Mouse (Mus musculus) forebrain, embryonic 11.5 days (tissue): Measurements from ENCODE around the gene Myl7. TPM values are rescaled to one million over a fixed set of nuclear protein-coding genes. Genes with fewer than 3 reads are reported as not detected.
A peak's percentile ranks its signal among the peaks of the same experiment; 100 is the strongest.
"Not testable (repeated sequence)": the region's sequence is repeated elsewhere in the genome, so short reads cannot be mapped to it uniquely, and the experiment has no call there.

Experiments
- ATAC-seq: fragments of 200-750 bp; cut with Nextera tagmentation; replicated peaks from 2 replicates; pipeline ENCODE4 v1.8.0; 2017; ENCODE audit warnings: moderate TSS enrichment; ENCODE audit not compliant: low FRiP score
- DNase-seq: peaks from one replicate; pipeline ENCODE4 v3.0.0-alpha.2; 2017; ENCODE audit warnings: low spot score
- H3K27ac ChIP-seq: fragments of 300-500 bp; sonication (generic); 2 replicates; pipeline ENCODE4 v1.5.1; 2014; ENCODE audit warnings: low read depth, low read length
- H3K27me3 ChIP-seq: fragments of 300-500 bp; sonication (generic); 2 replicates; pipeline ENCODE4 v1.6.1; 2014; ENCODE audit warnings: mild to moderate bottlenecking, low read length, mixed read lengths; ENCODE audit not compliant: control insufficient read depth, insufficient read depth
- H3K36me3 ChIP-seq: fragments of 300-500 bp; sonication (generic); 2 replicates; pipeline ENCODE4 v1.6.1; 2014; ENCODE audit warnings: mild to moderate bottlenecking, low read length, moderate library complexity, mixed read lengths; ENCODE audit not compliant: control insufficient read depth, insufficient read depth
- H3K4me1 ChIP-seq: fragments of 300-500 bp; sonication (generic); replicated peaks from 2 replicates; pipeline ENCODE4 v1.6.1; 2014; ENCODE audit warnings: low read length, mixed read lengths; ENCODE audit not compliant: control insufficient read depth, insufficient read depth
- H3K4me2 ChIP-seq: fragments of 300-500 bp; sonication (generic); 2 replicates; pipeline ENCODE4 v1.6.1; 2014; ENCODE audit warnings: low read depth, mild to moderate bottlenecking, low read length, moderate library complexity, mixed read lengths; ENCODE audit not compliant: severe bottlenecking
- H3K4me3 ChIP-seq: fragments of 300-500 bp; sonication (generic); 2 replicates; pipeline ENCODE4 v1.5.1; 2014; ENCODE audit warnings: low read depth, low read length
- H3K9ac ChIP-seq: fragments of 300-500 bp; sonication (generic); 2 replicates; pipeline ENCODE4 v1.6.1; 2014; ENCODE audit warnings: low read length
- H3K9me3 ChIP-seq: fragments of 300-500 bp; sonication (generic); 2 replicates; pipeline ENCODE4 v1.6.1; 2016; ENCODE audit warnings: low read length, mixed read lengths; ENCODE audit not compliant: control insufficient read depth
- WGBS: fragments of 180-500 bp; shearing (Covaris S2); extraction: QIAGEN DNeasy Blood & Tissue Kit; methylation state at CpG from one replicate; pipeline ENCODE4 v1.1.7; 2014; 5-methylcytosine and 5-hydroxymethylcytosine counted together
- polyA plus RNA-seq: library from polyadenylated mRNA; unstranded; fragments of >200 nt; fragmentation: Nextera tagmentation; extraction: Ambion mirVana; gene quantifications from 2 replicates; pipeline ENCODE4 v1.2.1, GENCODE M21; 2014

Gene Myl7
- polyA plus RNA-seq, 1 experiment from 2014 or later, result 0.47 TPM

DNA sequence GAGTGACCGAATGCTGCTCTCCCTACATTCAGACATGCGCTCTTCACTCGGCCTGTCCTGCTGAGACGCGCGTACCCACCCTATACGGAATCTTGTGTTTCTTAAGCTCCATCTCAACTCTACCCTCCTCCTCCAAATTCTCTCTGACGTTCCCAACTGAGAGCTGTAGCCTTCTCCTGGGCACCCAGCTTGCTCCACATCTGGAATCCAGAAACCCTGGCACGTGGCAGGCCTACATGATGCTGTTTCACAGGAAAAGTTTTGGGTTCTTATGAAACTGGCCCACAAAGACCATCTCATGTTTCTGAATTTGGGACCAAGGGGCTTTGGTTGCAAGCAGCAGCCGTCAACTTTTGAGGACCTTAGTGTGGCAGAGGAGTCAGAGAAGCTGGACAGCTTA is 704 bp upstream of the Myl7 start:
- WGBS, result 92% methylated on average over 10 of the region's 10 CpGs
- H3K9ac ChIP-seq, result no peak overlapping the region
- H3K4me2 ChIP-seq, result no peak overlapping the region
- ATAC-seq, result no peak
- peaks cover 8% of the 10 kb centered on the region; the same call in 1 of the 2 replicates for H3K4me1 ChIP-seq
- DNase-seq, result no peak
- peaks cover 2% of the 10 kb centered on the region for H3K27me3 ChIP-seq
- no peaks in the 10 kb centered on the region for H3K36me3 ChIP-seq
- no peak overlapping the region for H3K4me3 ChIP-seq
- H3K27ac ChIP-seq, result no peak overlapping the region
- no peaks in the 10 kb centered on the region for H3K9me3 ChIP-seq

GRCm38 (mm10) chr11:5897839-5898238 is 743 bp downstream of the Myl7 start:
- no peak for ATAC-seq
- Histone ChIP-seq H3K27me3 (peaks cover 2% of the 10 kb centered on the region), H3K9ac (no peak overlapping the region), H3K4me2 (no peak overlapping the region), H3K9me3 (no peaks in the 10 kb centered on the region), H3K36me3 (no peaks in the 10 kb centered on the region), H3K4me3 (no peak overlapping the region), H3K27ac (no peak overlapping the region), H3K4me1 (peaks cover 8% of the 10 kb centered on the region; the same call in 1 of the 2 replicates)
- WGBS, result 8% methylated on average over 10 of the region's 10 CpGs
- DNase-seq, result no peak

- H3K4me2 ChIP-seq, result no peak overlapping the region
- H3K9ac ChIP-seq, result no peak overlapping the region
- no peaks in the 10 kb centered on the region for H3K9me3 ChIP-seq
- no peak overlapping the region for H3K27ac ChIP-seq
- ATAC-seq (no peak), DNase-seq (no peak)
- H3K27me3 ChIP-seq, result peaks cover 2% of the 10 kb centered on the region
- WGBS, result 12% methylated on average over 16 of the region's 16 CpGs
- no peak overlapping the region for H3K4me3 ChIP-seq
- H3K36me3 ChIP-seq, result no peaks in the 10 kb centered on the region
- H3K4me1 ChIP-seq, result peaks cover 6% of the 10 kb centered on the region; the same call in 1 of the 2 replicates
Measured at GRCm38 (mm10) chr11:5897230-5897629, 1.4 kb downstream of the Myl7 start.

- no peak for DNase-seq
- Histone ChIP-seq H3K4me1 (peaks cover 2% of the 10 kb centered on the region; the same call in 1 of the 2 replicates), H3K27me3 (peaks cover 2% of the 10 kb centered on the region; the same call in 1 of the 2 replicates), H3K9me3 (no peaks in the 10 kb centered on the region), H3K27ac (no peak overlapping the region), H3K36me3 (no peaks in the 10 kb centered on the region), H3K9ac (no peak overlapping the region), H3K4me3 (no peak overlapping the region), H3K4me2 (no peak overlapping the region)
- 73% methylated on average over 6 of the region's 6 CpGs for WGBS
- no peak for ATAC-seq
Measured at GRCm38 (mm10) chr11:5893807-5894206, 4.8 kb downstream of the Myl7 start.

DNA sequence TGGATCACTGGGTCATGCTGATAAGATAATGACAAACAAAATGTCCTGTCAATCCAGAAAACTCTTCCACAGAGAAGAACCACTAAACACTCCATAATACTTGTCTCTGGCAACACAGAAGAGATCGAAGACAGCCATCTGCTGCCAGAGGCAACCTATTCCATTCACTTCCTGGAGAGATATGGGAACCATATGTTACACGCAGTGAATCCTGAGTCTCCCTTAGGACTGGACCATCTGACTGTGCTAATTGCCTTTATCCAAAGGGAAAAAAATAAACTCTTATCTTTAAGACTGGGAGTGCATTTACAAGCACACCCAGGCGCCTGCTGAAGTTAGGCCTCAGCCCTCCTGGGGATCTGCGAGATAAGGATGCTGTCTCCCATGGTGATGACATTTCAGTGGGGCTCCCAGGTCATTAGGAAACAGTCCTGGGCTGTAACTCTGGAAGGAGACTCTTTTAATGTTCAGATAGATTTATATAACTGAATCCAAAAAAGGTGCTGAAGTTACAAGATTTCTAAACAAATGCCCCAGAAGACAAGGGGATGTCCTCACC is 5.7 kb downstream of the Myl7 start:
- Histone ChIP-seq H3K27me3 (peaks cover 2% of the 10 kb centered on the region; the same call in 1 of the 2 replicates), H3K4me1 (no peaks in the 10 kb centered on the region; the same call in 1 of the 2 replicates), H3K9ac (no peak overlapping the region), H3K36me3 (no peaks in the 10 kb centered on the region), H3K27ac (no peak overlapping the region), H3K4me2 (no peak overlapping the region), H3K4me3 (no peak overlapping the region), H3K9me3 (no peaks in the 10 kb centered on the region)
- ATAC-seq (no peak), DNase-seq (no peak)
- WGBS, result 60% methylated on average over 4 of the region's 4 CpGs

DNA sequence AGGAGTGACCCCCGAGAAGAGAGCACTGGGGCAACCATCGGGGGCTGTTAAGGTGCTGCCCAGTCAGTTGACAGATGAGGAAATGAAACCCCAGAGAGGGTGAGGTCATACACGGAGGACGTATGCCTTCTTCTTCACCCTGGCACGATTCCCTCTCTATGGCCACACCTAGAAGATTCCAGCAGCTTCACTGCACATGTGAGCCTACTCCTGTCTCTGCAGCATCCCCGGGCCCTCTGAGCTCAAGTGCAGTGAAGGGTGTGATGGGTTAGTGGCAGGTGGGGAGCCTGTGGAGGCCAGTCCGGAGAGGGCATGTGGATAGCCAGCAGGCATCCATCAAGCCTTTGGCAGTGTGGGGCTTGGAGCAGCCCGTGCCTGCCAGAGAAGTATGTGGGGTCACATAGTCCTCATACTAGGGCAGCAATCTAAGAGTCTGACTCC is 6.4 kb downstream of the Myl7 start:
- 0 out of 2 replicates have a peak, but pooled peaks cover 2% of the 10 kb centered on the region for H3K27me3 ChIP-seq
- DNase-seq (no peak), ATAC-seq (no peak)
- H3K4me3 ChIP-seq, result no peak overlapping the region
- no peaks in the 10 kb centered on the region for H3K9me3 ChIP-seq
- no peak overlapping the region for H3K9ac ChIP-seq
- no peaks in the 10 kb centered on the region; the same call in 1 of the 2 replicates for H3K4me1 ChIP-seq
- WGBS, result 67% methylated on average over 8 of the region's 8 CpGs
- no peak overlapping the region for H3K27ac ChIP-seq
- H3K36me3 ChIP-seq, result no peaks in the 10 kb centered on the region
- H3K4me2 ChIP-seq, result no peak overlapping the region

GRCm38 (mm10) chr11:5888563-5888962 is 10.0 kb downstream of the Myl7 start:
- H3K27me3 ChIP-seq, H3K4me1 ChIP-seq, H3K4me3 ChIP-seq, H3K9ac ChIP-seq, H3K36me3 ChIP-seq, H3K9me3 ChIP-seq, H3K27ac ChIP-seq, H3K4me2 ChIP-seq, ATAC-seq: not testable (repeated sequence)
- 81% methylated on average over 5 of the region's 5 CpGs for WGBS
- peak; percentile 44 for DNase-seq

DNA sequence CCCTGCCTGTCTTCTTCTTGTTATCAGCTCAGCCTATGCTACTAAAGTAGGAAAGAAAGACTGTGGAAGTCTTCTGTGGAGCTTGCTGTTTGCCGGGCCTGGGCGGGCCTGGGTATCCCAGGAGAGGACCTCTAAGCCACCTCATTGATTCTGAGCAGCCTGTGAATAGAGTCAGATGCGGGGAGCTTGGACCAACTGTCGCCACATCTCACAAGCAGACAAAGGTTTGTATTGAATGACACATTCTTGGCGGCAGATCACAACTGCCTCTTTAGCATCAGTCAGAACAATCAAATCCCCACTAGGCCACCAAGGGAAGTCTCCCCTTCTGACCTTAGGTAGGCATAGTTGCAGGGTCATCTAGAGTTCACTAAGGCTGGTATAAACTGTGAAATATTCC is 11.3 kb downstream of the Myl7 start:
- H3K4me3 ChIP-seq, result no peak overlapping the region
- no peak for DNase-seq

GRCm38 (mm10) chr11:5886187-5886586 is 12.4 kb downstream of the Myl7 start:
- Histone ChIP-seq H3K4me2 (no peak overlapping the region), H3K36me3 (no peaks in the 10 kb centered on the region), H3K27ac (no peak overlapping the region), H3K9me3 (no peaks in the 10 kb centered on the region), H3K9ac (no peak overlapping the region), H3K4me3 (no peak overlapping the region), H3K4me1 (no peaks in the 10 kb centered on the region), H3K27me3 (no peaks in the 10 kb centered on the region)
- peak; percentile 84 for DNase-seq
- ATAC-seq, result no peak
- 23% methylated on average over 9 of the region's 9 CpGs for WGBS

More for the DNA sequence above, 11.3 kb downstream of the Myl7 start:
- Histone ChIP-seq H3K27ac (no peak overlapping the region), H3K4me2 (no peak overlapping the region), H3K4me1 (no peaks in the 10 kb centered on the region), H3K9ac (no peak overlapping the region), H3K36me3 (no peaks in the 10 kb centered on the region), H3K27me3 (no peaks in the 10 kb centered on the region), H3K9me3 (no peaks in the 10 kb centered on the region)
- ATAC-seq, result no peak
- 12% methylated on average over 5 of the region's 5 CpGs for WGBS
